Mouse (Mus musculus): Measurements from ENCODE around the gene Csad.

Gene Csad

GRCm38 (mm10) chr15:102242404-102243228 is 38.1 kb upstream of the Csad start:
- ChIA-PET CTCF (interaction anchor here (0.6 to 2.7 kb wide), 22 partner anchors 9 to 902 kb away, joined by 3 to 20 read pairs (median 4); partner anchors contain the start of genes Aaas (in 1 of the 4), Atp5g2 (in 1 of the 4), Gm9918 (in 1 of the 4) and Spryd3 (in 1 of the 4)), POLR2A (interaction anchor here in 3 of 4 experiments (0.5 to 5.3 kb wide), 55 partner anchors 7 to 1615 kb away, joined by 3 to 41 read pairs (median 4); partner anchors contain the start of genes Csad (in 2 of the 3), Espl1 (in 2 of the 3), Gm9918 (in 2 of the 3) and Sp1 (in 2 of the 3))

DNA sequence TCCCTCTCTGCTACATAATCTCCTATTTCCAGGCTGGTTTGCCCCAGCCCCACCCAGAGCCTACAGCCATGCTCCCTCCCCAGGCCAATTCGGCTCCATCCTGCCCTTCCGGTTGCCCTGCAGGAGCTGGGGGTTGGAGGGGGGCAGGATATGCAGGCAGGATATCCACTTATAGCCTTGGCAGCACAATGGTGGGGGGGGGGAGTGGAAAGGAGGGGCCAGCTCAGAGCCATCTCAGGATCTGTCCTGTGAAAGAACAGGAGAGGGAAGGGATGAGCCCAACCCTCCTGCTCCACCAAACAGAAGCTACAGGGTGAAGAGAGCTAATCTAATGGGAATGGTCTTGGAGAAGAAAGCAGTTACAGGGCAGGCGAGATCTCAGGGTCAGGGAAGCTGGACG is 36.1 kb upstream of the Csad start:
- POLR2A ChIA-PET: interaction anchor here (0.5 to 4.4 kb wide), 43 partner anchors 8 to 302 kb away, joined by 3 to 30 read pairs (median 4); partner anchors contain the start of genes Espl1 (in 2 of the 4), Mfsd5 (in 2 of the 4), Tarbp2 (in 2 of the 4) and Aaas (in 1 of the 4)
- CTCF ChIA-PET: interaction anchor here (0.6 to 3.5 kb wide), 25 partner anchors 9 to 137 kb away, joined by 3 to 17 read pairs (median 4); partner anchors contain the start of genes Gm9918 (in 2 of the 4), Zfp740 (in 2 of the 4), Aaas (in 1 of the 4) and Csad (in 1 of the 4)

DNA sequence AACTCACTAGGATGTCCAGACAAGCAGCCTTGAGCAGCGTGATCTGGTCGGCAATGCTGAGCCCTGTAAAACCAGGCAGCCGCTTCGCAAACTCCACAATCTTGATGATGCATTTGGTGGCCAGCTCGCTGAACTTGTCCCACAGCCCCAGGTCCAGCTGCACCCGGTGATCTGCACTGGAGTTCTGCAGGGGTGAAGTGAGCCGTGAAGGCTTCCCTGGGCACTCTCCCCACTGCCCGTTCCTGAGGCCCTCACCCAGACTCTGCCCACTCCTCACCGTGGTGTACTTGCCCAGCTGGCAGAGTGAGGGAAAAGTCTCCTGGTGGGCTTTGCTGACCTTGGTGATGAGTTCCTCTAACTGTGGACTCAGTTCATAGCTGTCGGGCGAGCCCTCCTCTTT is 35.3 kb upstream of the Csad start:
- ChIA-PET POLR2A (interaction anchor here (0.6 to 4.1 kb wide), 39 partner anchors 7 to 431 kb away, joined by 3 to 30 read pairs (median 4); partner anchors contain the start of genes Mfsd5 (in 3 of the 4), Espl1 (in 2 of the 4), Aaas (in 1 of the 4) and Amhr2 (in 1 of the 4)), CTCF (interaction anchor here (0.5 to 3.5 kb wide), 41 partner anchors 7 to 345 kb away, joined by 3 to 17 read pairs (median 4); partner anchors contain the start of genes Mfsd5 (in 4 of the 4), Aaas (in 1 of the 4), Gm9918 (in 1 of the 4) and Zfp740 (in 1 of the 4))

DNA sequence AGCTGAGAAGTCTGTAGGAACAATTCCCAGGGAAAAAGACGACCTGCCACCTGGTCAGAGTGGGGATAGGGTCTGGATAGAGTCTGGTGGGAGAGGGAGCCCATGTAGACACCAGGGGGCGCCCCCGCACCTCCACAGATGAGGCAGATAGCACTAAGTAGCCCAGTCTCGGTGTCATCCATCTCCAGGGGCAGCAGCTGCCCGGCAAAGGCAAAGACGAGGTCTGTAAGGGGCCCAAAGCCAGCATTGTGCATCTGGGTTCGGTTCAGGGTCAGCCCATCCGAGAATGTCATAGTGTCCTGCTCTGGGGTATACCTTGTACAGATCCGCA is 34.7 kb upstream of the Csad start:
- ChIA-PET POLR2A (interaction anchor here (0.6 to 4.1 kb wide), 25 partner anchors 8 to 431 kb away, joined by 3 to 30 read pairs (median 4); partner anchors contain the start of genes Mfsd5 (in 3 of the 4), Espl1 (in 2 of the 4), Pfdn5 (in 1 of the 4) and Soat2 (in 1 of the 4)), CTCF (interaction anchor here (0.5 to 3.5 kb wide), 37 partner anchors 8 to 235 kb away, joined by 3 to 17 read pairs (median 3); partner anchors contain the start of genes Mfsd5 (in 4 of the 4), Aaas (in 1 of the 4), Gm9918 (in 1 of the 4) and Krt8 (in 1 of the 4))

DNA sequence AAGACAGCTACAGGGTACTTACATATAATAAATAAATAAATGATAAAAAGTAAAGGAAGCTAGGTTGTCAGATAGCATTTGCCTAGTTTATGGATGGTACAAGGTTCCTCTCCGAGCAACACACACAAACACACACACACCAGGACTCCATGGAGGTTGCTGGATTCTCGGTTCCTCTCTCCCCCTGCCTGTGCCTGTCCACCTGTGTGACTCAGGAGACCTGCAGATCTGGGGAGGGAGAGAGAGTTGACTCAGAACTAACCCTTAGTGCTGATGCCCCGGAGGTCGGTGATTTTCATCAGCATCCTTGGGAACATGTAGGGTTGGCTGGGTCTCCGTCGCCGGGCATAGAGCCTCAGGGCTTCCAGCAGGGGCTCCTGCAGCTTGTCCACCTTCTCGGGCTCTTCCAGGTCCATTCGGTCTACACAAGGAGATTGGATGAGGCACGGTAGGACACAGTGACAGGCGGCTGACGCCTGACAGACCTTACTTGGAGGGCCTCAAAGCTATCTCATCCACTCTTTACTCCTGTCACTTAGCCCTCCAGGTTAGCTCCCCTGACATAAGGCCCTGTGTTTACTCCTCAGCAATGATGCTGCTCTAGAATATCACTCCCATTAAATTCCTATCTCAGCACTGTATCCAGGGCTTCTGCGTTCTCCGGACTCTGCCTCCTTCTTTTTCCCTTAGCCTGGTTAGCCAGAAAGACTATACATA is 34.2 kb upstream of the Csad start:
- CTCF ChIA-PET: interaction anchor here (0.6 to 3.5 kb wide), 23 partner anchors 8 to 235 kb away, joined by 3 to 17 read pairs (median 4); partner anchors contain the start of genes Krt8 (in 1 of the 4) and Zfp740 (in 1 of the 4)
- POLR2A ChIA-PET: interaction anchor here in 2 of 4 experiments (0.7 to 3.7 kb wide), 15 partner anchors 8 to 432 kb away, joined by 3 to 18 read pairs (median 7); partner anchors contain the start of genes Espl1 (in 2 of the 2), Mfsd5 (in 2 of the 2) and Soat2 (in 1 of the 2)

- CTCF ChIA-PET: interaction anchor here (0.5 to 2.7 kb wide), 24 partner anchors 8 to 1142 kb away, joined by 3 to 24 read pairs (median 4); partner anchors contain the start of genes Gm9918 (in 1 of the 4), Pfdn5 (in 1 of the 4) and Spryd3 (in 1 of the 4)
- POLR2A ChIA-PET: interaction anchor here (0.6 to 4.8 kb wide), 71 partner anchors 8 to 283 kb away, joined by 3 to 41 read pairs (median 4); partner anchors contain the start of genes Csad (in 2 of the 4), Mfsd5 (in 2 of the 4), Myg1 (in 2 of the 4) and Soat2 (in 2 of the 4)
Observed at GRCm38 (mm10) chr15:102235371-102236027, 31.0 kb upstream of the Csad start.

- POLR2A ChIA-PET: interaction anchor here in 3 of 4 experiments (0.5 to 4.8 kb wide), 19 partner anchors 9 to 437 kb away, joined by 3 to 41 read pairs (median 5); partner anchors contain the start of gene Espl1 (in 1 of the 3)
- CTCF ChIA-PET: interaction anchor here in 2 of 4 experiments (0.5 to 2.7 kb wide), 2 partner anchors 9 to 1028 kb away, joined by 3 to 22 read pairs; no protein-coding TSS in a partner anchor
Observed at GRCm38 (mm10) chr15:102233896-102234295, 29.4 kb upstream of the Csad start.

- CTCF ChIA-PET: interaction anchor here in 3 of 4 experiments (0.7 to 1.3 kb wide), 3 partner anchors 9 to 11 kb away, joined by 3 read pairs; no protein-coding TSS in a partner anchor
- POLR2A ChIA-PET: interaction anchor here in 3 of 4 experiments (0.9 to 4.8 kb wide), 8 partner anchors 8 to 47 kb away, joined by 3 to 39 read pairs (median 6); no protein-coding TSS in a partner anchor
Observed at GRCm38 (mm10) chr15:102232764-102233163, 28.2 kb upstream of the Csad start.

DNA sequence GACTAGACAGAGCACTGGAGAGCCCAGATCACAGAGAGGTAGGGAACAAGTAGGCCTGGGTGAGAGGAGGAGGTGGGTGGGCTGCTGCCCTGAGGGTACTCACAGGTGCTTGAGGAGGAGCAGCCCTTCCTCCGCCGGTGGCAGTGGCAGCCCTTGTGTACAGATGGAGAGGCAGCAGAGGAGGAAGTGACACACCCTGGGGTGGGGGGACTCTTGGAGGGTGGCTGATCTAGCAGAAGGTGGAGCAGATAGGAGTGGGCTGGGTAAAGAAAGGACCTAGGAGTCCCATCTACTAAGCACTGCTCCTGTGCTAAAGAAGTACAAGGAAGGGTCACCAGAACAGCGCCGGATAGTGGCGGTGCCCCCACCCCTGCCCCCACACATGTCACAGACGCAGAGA is 27.2 kb upstream of the Csad start, which contains the start of gene Itgb7:
Gene Itgb7, minus strand, starts transcription at position 197 of the 400 bp plus-strand sequence.
- POLR2A ChIA-PET: interaction anchor here in 3 of 4 experiments (0.7 to 3.2 kb wide), 6 partner anchors 11 to 46 kb away, joined by 3 to 16 read pairs (median 4); no protein-coding TSS in a partner anchor
- CTCF ChIA-PET: interaction anchor here in 1 of 4 experiments (1.4 kb wide), 1 partner anchor 124 kb away, joined by 5 read pairs; no protein-coding TSS in a partner anchor

DNA sequence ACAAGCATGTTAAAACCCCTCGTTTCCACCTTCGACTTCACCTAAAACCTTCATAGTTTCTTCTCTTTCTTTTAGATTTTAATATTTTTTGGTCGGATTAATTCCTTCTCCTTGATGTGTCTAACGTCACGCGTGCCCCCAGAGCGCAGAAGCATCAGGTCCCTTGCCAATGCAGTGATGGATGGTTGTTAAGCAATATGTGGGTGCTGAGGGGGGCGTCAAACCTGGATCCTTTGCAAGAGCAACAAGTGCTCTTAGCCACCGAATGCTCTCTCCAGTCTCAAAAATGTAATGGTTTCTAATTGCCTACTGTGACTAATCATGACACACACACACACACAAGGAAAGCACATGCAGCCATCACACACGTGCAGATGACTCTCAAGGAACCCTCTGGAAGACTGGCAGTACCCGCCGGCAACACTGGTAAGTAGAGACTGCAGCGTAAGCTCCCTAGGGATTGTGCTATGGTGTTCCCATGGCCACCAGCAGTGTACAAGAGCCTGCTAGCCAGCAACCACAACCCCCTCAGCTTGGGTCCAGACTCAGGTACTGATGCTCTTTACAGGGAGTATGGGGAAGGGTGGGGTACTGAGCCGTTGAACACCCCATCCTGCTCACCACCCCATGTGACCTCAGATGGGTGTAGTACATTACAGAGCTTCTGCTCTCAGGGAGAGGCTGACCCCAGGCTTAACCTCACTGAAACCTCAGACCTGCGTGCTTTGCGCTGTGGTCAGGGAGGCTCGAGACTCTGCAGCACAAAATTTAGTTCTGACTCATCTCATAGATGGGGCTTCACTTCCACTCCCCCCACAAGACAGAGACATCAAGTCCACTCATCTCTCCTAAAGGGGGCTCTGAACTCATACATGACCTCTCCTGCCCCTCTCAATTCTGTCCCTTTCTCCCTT is 26.1 kb upstream of the Csad start:
- ChIA-PET POLR2A (interaction anchor here (0.5 to 3.1 kb wide), 14 partner anchors 9 to 286 kb away, joined by 3 to 10 read pairs (median 4); partner anchors contain the start of genes Map3k12 (in 1 of the 4), Soat2 (in 1 of the 4) and Spryd3 (in 1 of the 4)), CTCF (interaction anchor here in 3 of 4 experiments (0.9 to 1.4 kb wide), 3 partner anchors 9 to 123 kb away, joined by 3 to 5 read pairs (median 5); no protein-coding TSS in a partner anchor)

GRCm38 (mm10) chr15:102225619-102226018 is 21.1 kb upstream of the Csad start:
- CTCF ChIA-PET: interaction anchor here (0.6 to 3.8 kb wide), 18 partner anchors 10 to 213 kb away, joined by 3 to 109 read pairs (median 12); partner anchors contain the start of genes Csad (in 1 of the 4), Tns2 (in 1 of the 4) and Zfp740 (in 1 of the 4)

DNA sequence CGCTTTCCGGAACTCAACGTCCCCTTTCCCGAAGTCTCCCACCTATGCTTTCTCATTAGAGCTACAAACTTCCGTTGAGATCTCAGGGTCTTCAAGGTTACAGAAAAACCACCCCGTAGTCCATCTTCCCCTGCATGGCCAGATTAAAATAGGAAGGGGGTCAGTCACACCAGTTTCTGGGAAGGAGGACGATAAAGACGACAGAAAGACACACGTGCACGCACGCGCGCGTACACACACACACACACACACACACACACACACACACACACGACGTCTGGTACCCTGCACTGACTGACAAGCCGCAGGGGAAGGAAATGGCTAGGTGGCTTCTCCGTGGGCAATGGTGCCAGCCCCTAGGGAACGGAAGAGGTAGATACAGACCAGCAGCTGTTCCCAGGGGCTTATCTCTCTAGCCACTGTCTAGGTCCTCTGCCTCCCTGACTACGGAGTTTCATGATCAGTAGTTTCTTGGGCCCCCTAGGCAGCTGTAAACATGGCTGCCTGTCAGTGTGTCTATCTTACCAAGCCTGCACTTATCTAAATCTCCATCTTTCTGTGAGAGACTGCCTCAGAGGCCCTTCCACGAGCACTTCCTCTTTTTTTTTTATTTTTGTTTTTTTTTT is 20.6 kb upstream of the Csad start:
- ChIA-PET POLR2A (interaction anchor here (0.5 to 5.3 kb wide), 61 partner anchors 9 to 938 kb away, joined by 3 to 40 read pairs (median 6); partner anchors contain the start of genes Csad (in 3 of the 4), Zfp740 (in 3 of the 4), Soat2 (in 2 of the 4) and Tns2 (in 2 of the 4)), CTCF (interaction anchor here (0.5 to 3.8 kb wide), 112 partner anchors 9 to 898 kb away, joined by 3 to 109 read pairs (median 5); partner anchors contain the start of genes Csad (in 4 of the 4), Soat2 (in 3 of the 4), Krt8 (in 2 of the 4) and Spryd3 (in 2 of the 4))

More at GRCm38 (mm10) chr15:102225619-102226018, 21.1 kb upstream of the Csad start:
- POLR2A ChIA-PET: interaction anchor here (0.5 to 5.3 kb wide), 20 partner anchors 9 to 236 kb away, joined by 3 to 39 read pairs (median 11); partner anchors contain the start of genes Csad (in 2 of the 4), Zfp740 (in 2 of the 4), Aaas (in 1 of the 4) and Soat2 (in 1 of the 4)

- ChIA-PET CTCF (interaction anchor here (0.5 to 3.8 kb wide), 136 partner anchors 8 to 1720 kb away, joined by 3 to 109 read pairs (median 4); partner anchors contain the start of genes Csad (in 4 of the 4), Soat2 (in 3 of the 4), Tns2 (in 3 of the 4) and Krt8 (in 2 of the 4)), POLR2A (interaction anchor here (0.6 to 5.3 kb wide), 80 partner anchors 9 to 939 kb away, joined by 3 to 40 read pairs (median 5); partner anchors contain the start of genes Csad (in 3 of the 4), Soat2 (in 3 of the 4), Zfp740 (in 3 of the 4) and Mfsd5 (in 2 of the 4))
Observed at GRCm38 (mm10) chr15:102224186-102224991, 19.9 kb upstream of the Csad start.

Data from embryonic stem cell, embryonic (primary cell).